Mouse (Mus musculus): ENCODE measurements around the gene Gm10100.
"Not testable (repeated sequence)": the region's sequence is repeated elsewhere in the genome, so short reads cannot be mapped to it uniquely, and the experiment has no call there.

Gm10100 gene

GRCm38 (mm10) chr10:77726186-77726585 lies at the start of gene Gm10100:
Gm10100 (plus strand) TSS chr10:77726486.
- DNase-seq = no peak

DNA sequence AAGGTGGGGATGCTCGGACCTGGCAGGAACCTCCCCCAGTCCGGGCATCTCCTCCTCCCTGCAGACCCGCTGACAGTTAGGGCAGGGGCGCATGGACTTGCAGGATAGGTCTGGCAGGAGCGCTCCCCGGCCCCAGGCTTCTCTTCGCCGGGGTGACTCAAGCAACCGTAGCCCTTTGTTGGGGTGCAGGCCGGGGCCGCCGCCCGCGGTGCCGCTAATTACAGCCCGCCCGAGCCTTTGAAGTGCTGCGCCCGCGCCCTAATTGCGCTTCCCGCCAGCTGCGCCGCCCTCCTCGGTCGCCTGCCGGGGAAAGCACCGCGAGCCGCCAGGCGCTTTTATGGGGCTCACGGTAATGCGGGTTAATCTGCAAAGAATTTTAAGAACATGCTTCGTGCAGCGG lies 48.7 kb upstream of the Gm10100 start:
- no peak for DNase-seq

DNA sequence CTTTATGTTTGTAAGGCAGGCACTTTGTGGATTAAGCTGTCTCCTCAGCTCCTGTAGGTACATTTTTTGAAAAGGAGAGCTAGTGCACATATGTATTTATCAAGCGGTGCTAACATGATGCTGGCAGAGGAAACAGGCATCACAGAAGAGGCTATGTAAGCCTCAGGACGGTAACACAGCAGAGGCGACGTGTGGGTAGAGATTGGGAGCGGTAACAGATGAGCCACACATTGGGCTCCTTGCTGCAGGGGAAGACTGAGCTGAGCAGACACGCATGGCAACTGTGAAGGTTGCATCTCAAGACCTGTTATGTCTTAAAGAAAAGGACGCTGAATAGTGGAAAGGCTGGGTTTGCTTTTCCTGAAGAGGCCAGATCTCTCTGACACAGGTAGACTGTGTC lies 43.3 kb upstream of the Gm10100 start:
- DNase-seq = no peak

DNA sequence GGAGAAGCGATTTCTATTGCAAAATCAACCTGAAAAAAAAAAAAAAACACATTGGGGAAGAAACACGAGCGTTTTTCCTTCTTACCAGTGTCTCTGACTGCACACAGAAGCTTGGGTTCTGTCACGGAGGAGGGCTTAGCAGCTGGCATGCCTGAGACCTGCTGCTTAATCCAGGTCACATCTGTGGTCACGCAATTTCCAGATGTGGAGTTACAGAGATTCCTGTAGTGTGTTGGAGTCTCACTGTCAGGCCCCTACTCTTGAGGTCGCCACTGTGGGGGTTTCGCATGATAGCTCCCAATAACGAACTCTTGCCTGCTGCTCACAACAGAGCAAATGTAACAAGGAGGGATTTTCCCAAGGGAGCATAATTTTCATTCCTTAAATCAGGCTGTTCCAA lies 42.1 kb upstream of the Gm10100 start:
- DNase-seq = no peak

- no peak for DNase-seq
Observed at GRCm38 (mm10) chr10:77685895-77686664, 40.2 kb upstream of the Gm10100 start, which contains the start of gene Tspear. Tspear (plus strand) TSS chr10:77686569.

GRCm38 (mm10) chr10:77687021-77687420 lies 39.3 kb upstream of the Gm10100 start:
- DNase-seq = no peak

- DNase-seq = not testable (repeated sequence)
Observed at GRCm38 (mm10) chr10:77690356-77690807, 35.9 kb upstream of the Gm10100 start, which contains the start of gene Gm19402. Gm19402 (minus strand) TSS chr10:77690757.

- DNase-seq = no peak
Observed at GRCm38 (mm10) chr10:77697133-77697532, 29.2 kb upstream of the Gm10100 start, which contains the start of gene Gm9508. Gm9508 (minus strand) TSS chr10:77697233.

GRCm38 (mm10) chr10:77706326-77706725 lies 20.0 kb upstream of the Gm10100 start, which contains the start of gene Gm10272:
Gm10272 (plus strand) TSS chr10:77706626.
- no peak for DNase-seq

DNA sequence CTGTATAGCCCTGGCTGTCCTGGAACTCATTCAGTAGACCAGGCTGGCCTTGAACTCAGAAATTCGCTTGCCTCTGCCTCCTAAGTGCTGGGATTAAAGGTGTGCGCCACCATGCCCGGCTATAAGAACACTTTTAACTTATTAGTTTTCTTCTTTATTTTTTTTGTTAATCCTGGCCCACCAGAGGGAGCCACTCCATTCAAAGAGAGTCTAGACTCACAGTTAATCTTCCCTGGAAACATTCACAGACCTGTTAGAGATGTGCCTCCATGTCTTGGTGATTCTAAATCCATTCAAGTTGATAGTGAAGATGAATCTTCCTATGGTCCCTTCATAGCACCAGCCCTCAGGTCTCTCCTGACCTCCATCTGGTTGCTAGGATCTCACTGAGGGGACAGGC lies 16.5 kb upstream of the Gm10100 start:
- no peak for DNase-seq

DNA sequence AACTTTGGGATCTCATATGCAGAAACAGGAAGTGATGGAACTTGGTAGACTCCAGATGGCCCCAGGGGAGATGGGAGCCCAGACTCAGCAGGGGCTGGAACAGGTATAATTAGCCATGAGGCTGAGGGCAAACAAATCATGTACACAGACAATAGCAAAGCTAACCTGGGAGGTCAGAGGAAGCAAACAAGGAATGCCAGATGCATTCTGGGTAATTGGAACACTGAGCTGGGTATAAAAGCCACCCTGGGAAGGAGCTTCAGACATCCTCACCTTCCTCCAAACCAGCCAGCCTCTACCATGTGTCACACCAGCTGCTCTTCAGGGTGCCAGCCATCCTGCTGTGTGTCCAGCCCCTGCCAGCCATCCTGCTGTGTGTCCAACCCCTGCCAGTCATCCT lies 15.1 kb upstream of the Gm10100 start, which contains the start of gene Gm10024:
Gene Gm10024 (plus strand): TSS at position 301 of the 400 bp plus-strand sequence.
- not testable (repeated sequence) for DNase-seq

GRCm38 (mm10) chr10:77713734-77714133 lies 12.6 kb upstream of the Gm10100 start:
- DNase-seq = no peak

DNA sequence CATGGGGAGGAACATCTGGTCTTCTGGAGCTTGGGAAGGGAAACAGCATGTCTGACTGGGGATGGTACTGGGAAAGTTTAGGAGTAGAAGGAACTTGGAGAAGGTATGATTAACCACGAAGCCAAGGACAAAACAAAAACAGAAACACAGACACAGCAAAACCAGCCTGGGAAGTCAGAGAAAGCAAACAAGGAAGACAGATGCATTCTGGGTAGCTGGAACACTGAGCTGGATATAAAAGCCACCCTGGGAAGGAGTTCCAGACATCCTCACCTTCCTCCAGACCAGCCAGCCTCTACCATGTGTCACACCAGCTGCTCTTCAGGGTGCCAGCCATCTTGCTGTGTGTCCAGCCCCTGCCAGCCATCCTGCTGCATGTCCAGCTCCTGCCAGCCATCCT lies 10.8 kb upstream of the Gm10100 start, which contains the start of gene Gm10142:
Gene Gm10142 (plus strand): TSS at position 301 of the 400 bp plus-strand sequence.
- DNase-seq = no peak

- DNase-seq = not testable (repeated sequence)
Observed at GRCm38 (mm10) chr10:77720299-77720698, 6.0 kb upstream of the Gm10100 start, which contains the start of gene Krtap12-1. Krtap12-1 (plus strand) TSS chr10:77720599.

DNA sequence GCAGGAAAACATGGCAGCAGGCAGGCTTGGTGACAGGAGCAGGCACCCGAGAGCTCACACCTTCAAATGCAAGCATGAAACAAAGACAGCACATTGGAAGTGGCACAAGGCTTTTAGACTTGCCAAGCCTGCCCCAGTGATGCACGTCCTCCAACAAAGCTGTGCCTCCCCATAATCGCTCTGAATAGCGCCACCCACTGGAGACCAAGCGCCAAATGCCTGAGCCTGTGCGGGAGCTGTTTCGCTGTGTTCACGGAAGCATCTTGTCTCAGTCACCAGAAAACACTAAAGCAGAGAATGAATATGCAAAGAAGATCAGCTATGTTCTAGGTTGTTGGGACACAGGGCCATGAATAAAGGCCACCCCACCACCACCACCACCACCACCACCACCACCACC lies 1.4 kb upstream of the Gm10100 start:
- DNase-seq = no peak

DNA sequence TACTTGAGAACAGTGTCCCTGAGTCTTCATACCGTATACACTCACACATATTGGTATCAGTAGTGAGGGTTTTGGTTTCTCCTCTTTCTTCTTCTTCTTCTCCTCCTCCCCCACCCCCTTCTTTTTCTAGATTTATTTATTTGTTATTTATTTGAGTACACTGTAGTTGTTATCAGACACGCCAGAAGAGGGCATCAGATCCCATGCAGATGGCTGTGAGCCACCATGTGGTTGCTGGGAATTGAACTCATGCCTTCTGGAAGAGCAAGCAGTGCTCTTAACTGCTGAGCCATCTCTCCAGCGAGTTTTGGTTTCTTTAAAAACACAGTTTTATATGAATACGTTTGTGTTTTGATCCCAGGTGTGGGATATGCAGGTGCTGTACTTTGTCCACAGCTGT lies 2.0 kb downstream of the Gm10100 start:
- DNase-seq = no peak

- peak; percentile 7 for DNase-seq
Observed at GRCm38 (mm10) chr10:77729241-77729640, 3.0 kb downstream of the Gm10100 start.

- DNase-seq = no peak
Observed at GRCm38 (mm10) chr10:77735928-77736327, 9.6 kb downstream of the Gm10100 start.

GRCm38 (mm10) chr10:77738929-77739328 lies 12.6 kb downstream of the Gm10100 start:
- DNase-seq = no peak

DNA sequence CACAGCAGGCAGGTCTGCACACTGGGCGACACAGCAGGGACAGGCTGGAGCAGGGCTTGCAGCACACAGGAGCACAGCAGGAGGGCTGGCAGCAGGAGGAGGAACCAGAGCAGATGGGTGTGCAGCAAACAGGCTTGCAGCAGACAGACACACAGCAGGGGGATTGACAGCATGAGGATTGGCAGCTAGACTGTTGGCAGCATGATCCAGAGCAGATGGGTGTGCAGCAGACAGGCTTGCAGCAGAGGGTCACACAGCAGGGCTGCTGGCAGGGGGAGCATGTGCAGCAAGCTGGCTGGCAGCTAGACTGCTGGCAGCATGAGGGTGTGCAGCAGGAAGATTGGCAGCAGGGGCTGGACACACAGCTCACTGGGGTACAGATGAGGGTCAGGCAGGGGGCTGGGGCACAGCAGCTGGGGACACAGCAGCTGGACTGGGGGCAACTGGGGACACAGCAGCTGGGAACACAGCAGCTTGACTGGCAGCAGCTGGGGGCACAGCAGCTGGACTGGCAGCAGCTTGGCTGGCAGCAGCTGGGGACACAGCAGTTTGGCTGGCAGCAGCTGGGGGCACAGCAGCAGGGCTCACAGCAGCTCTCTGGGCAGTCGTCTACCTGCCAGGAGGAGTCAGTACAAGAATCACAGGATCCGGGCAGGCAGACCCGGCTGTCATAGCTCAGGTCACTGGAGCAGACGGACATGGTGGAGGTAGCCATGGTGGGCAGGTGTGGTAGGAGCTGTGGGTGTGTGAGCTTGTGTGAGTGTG lies 15.8 kb downstream of the Gm10100 start, which contains the start of gene Gm18596:
Gene Gm18596 (minus strand): TSS at position 715 of the 765 bp plus-strand sequence.
- DNase-seq = not testable (repeated sequence)

GRCm38 (mm10) chr10:77750686-77751085 lies 24.4 kb downstream of the Gm10100 start:
- DNase-seq = not testable (repeated sequence)

GRCm38 (mm10) chr10:77751254-77751653 lies 25.0 kb downstream of the Gm10100 start, which contains the start of gene Gm9736:
Gm9736 (minus strand) TSS chr10:77751354.
- DNase-seq = not testable (repeated sequence)

- not testable (repeated sequence) for DNase-seq
Observed at GRCm38 (mm10) chr10:77752312-77752711, 26.0 kb downstream of the Gm10100 start.
